Mouse (Mus musculus) adrenal gland, adult 2 months (tissue): ENCODE measurements around the gene Zfp784. TPM values are rescaled to one million over a fixed set of nuclear protein-coding genes. Genes with fewer than 3 reads are reported as not detected.
"Not testable (repeated sequence)": the region's sequence is repeated elsewhere in the genome, so short reads cannot be mapped to it uniquely, and the experiment has no call there.

Experiments used
- DNase-seq: peaks from one replicate; pipeline ENCODE4 v3.0.0; 2021
- long read RNA-seq: library from polyadenylated mRNA; stranded (forward); transcript quantifications from one replicate; pipeline ENCODE4 v2.0.0, GENCODE M21; 2021
- polyA plus RNA-seq: library from polyadenylated mRNA; depleted of rRNA; stranded (reverse); fragments of >200 nt; gene quantifications from 2 replicates; pipeline ENCODE4 v1.2.3, GENCODE M21; 2012; rRNA removed
- total RNA-seq, 2 experiments: library from RNA; stranded (reverse); gene quantifications; 2 replicates each; pipeline ENCODE4 v1.2.3; 2021

Zfp784 gene
- total RNA-seq = 1 to 10 TPM; 4.4 to 5.1 TPM
- polyA plus RNA-seq = 7.2 and 8.2 TPM in 2 replicates
- long read RNA-seq, transcript Zfp784-201 (2 exons, 2,153 nt) = major isoform, 7 of 8 reads
- long read RNA-seq, partial matches to known transcripts = 1 of 8 reads
- long read RNA-seq, other reads (novel, unspliced or antisense) = 0 of 8 reads

DNA sequence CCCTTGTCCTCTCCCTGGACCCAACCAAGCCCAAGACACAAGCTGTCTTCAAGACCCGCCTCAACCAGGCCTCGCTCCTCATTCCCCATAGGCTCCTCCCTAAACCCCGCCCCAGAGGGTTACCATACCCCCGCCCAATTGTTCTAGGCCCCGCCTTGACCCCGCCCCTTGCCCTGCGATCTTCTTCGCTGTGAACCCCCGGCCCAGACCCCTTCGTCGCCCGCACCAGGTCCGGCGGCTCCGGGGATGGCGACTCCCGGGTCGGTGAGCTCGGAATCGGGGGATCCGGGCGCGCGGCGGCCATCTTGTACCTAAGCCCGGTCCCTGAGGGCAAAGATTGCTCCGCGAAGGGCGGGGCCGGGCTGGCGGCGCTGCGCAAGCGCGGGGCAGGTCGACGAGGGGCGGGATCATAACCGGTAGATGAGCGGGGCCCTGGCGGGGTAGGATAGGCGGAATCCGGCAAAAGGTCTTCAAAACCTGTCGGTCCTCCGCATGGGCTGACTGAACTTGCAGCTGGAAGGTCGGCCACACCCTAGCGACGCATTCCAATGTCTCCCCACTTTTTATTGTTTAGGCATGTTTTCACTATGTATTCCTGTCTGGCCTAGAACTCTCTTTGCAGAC is at the start of gene Zfp784:
TSS of gene Zfp784 (minus strand) at position 338 of the 624 bp plus-strand sequence.
- peak; percentile 96 for DNase-seq

DNA sequence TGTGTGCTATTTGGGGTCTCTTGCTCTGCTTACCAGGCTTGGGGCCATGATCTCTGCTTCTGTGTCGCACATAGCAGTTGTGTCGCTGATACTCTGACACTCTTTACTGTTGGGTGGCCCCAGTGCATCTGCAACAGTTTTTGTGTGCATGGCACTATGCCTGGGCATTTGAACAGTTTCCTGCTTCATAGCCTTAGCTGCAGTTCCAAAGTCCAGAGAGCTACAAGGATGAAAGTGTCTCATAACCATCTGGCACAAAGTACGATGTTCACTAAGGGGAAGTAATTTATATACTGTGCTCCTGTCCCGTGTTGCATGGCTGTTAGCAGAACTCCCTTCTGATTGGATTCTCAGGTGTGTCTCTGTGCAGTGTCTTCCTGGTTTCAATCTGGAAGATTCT is 49.6 kb upstream of the Zfp784 start:
- no peak for DNase-seq

DNA sequence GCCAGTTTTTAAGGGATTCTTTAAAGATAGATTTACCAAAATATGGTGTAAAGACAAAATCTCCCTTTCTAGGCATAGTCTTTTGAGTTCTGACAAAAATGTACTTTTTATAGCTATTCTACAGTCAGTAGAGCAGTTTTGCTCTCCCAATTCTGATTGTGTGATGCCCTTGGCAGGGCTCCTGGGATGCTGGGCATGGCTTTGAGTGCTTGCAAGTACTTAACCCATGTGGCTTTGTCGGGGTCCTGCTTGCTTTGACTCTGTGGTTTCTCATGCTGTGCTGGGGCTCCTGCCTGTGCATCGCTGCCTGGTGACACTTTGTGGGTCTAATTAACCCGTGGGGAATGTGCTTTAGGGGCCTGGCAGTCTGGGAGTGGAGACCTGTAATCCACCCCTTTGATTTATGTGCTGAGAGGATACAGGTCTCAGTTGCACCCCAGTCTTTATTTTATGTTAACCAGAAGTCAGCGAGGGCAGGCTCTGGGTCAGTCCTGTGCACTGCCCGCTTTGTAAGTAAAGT is 48.7 kb upstream of the Zfp784 start:
- no peak for DNase-seq

DNA sequence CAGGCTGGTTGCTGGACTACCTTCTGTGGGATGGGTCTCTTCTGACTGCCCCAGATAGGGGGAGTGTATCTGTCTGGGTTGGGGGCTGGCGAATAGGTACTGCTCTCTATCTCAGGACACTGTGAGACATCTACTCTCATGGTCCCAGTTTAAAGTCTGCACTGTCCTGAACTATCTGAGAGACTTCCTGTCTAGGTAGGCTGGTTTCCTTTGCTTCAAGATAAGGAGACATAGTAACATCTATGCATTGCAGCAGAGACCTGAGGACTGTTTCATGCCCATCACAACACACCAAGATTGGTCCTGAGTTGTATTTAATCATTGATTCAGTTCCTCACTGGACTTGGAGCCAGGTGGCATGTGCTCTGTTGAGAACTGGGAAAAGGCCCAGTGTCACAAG is 47.3 kb upstream of the Zfp784 start:
- DNase-seq = no peak

DNA sequence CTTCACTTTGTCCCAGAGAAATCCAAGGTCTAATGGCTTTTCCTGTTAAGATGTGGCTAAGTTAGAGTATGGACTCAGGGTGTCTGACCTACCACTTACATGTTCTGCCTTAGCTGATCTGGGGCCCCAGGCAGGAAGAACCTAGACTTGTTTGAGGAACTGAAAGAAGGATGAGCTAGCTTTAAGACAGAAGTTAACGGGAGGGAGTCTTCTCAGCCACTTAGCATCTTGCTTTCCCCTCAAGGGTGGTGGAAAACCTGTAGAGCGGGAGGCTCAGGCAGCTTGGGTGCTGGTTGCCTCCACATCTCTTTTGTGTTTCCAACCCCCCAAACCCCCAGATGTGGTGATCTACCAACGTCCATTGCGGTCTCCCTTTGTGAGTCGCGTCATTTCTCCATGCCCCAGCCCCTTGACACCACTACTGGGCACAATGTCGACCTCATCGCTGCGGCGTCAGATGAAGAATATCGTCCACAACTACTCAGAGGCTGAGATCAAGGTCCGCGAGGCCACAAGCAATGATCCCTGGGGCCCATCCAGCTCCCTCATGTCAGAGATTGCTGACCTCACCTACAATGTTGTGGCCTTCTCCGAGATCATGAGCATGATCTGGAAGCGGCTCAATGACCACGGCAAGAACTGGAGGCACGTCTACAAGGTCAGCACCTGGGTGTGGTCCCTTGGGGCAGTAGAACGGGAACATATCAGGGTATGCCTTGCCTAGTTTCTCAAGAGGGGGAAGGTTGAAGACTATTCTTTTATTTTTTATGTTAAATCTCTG is 45.3 kb upstream of the Zfp784 start:
- DNase-seq = no peak

DNA sequence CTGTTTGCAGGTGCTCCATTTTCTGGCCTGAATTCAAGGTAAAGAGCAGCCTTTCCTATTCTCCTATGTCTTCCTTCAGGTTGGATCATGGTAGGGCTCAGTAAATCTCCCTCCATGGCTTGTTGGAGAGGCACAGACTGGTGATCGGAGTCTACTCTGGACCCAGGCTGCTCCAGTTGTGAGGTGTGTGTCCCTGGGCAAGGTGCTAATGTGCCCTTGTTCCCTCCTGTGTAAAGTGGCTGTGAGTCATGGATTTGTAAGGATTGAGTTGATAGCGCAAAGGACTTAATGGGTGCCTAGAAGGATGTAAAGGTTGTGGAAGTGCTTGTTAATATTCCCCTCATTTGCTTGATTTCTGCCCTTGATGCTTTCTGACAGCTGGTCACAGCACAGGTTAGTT is 43.7 kb upstream of the Zfp784 start:
- no peak for DNase-seq

DNA sequence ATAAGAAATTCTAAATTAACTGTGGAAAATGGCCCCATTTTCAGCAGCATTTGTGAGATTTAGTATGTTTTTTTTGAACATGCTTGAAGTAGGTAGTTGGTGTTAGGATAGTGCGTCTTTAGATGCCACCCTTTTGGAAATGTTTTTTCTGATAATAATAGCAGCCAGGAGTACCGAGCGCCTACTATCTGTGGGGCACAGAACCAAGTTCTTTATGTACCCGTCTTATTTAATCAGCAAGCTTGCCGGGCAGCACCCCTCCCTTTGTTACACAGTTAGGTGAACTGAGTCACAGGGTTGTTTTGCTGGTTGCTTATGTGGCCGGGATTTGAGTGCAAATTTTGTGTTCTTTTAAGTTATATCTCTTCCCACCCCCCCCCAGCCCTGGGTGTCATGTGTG is 43.0 kb upstream of the Zfp784 start:
- no peak for DNase-seq

DNA sequence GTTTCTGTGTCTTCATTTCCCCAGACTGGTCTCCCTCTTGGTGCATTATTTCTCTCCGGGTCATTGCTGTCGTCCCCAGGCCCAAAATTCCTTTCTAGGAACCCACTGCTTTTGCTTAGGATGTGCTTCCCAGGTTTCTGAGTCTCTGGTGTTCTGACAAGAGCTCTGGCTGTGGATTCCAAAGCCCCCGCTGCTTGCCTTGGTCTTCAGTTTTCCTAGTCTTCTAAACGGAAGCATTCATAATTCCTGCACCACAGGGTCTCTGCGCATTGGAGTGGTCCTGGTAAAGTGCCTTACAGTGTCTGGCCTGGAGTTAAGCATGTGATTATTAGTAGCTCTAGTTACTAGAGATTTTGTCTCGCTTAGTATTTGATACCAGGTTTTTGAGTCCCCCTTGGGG is 42.6 kb upstream of the Zfp784 start:
- DNase-seq = no peak

DNA sequence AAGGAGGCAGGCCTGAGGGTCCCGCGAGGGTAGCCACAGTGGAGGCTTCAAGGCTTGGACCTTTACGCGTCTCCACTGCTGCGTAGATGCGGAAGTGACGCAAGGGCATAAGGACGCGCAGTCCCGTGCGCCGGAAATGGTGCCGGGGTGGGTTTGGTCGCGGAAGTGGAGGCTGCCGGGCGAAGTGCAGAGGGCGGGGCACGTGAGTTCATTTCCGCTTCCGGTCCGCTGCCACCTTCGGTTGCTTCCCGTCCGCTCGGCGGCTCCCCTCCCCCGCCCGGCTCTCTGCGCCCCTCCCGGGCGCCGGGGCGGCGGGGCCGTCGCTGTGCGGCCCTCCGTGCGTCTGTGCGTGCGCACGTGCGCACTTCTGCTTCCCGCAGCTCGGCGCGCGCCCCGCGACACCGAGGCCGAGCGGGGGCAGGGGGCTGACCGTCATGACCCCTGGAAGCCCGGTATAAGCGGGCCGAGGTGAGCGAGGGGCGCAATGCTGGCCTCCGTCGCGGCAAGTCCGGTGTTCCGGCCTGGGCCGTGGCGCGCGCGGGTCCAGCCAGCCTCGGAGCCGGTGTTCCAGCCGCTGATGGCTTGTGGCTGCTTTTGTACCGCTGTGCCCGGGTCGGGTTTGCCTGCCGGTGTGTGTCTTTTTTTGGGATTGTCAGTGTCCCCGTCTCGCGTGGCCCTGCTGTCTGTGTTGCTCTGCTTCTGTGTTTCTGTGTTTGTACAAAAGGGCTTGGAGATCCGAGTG is 41.9 kb upstream of the Zfp784 start, which contains the start of gene Epn1:
TSS of gene Epn1 (plus strand) at position 226 of the 742 bp plus-strand sequence.
- peak; percentile 97 for DNase-seq

DNA sequence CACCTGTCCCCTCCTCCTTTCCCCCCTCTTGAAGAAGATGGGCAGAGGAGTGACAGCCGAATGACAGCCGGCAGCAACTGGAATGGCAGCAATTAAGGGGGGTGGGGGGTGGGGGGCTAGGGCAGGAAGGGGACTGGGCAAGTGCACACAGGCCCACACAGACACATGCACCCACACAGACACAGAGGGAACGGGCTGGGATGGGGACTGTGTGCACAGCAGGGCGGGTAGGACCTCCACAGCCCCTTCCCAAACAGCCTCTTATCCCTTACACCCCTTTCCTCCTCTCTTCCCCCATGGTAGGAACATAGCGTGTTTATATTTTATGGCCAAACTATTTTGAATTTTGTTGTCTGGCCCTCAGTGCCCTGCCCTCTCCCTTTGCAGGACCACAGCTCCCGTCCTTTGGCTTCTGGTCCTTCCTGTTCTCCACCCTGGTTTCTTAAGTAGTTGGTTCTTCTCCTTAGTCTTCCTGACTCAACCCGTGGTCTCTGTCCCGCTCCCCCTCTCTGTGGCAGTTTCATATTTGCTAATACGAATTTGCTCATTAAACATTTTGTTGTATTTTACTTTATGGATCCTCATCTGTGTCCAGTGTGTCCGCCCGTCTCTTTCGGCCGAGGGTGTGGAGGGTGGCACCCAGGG is 41.2 kb upstream of the Zfp784 start:
- not testable (repeated sequence) for DNase-seq

DNA sequence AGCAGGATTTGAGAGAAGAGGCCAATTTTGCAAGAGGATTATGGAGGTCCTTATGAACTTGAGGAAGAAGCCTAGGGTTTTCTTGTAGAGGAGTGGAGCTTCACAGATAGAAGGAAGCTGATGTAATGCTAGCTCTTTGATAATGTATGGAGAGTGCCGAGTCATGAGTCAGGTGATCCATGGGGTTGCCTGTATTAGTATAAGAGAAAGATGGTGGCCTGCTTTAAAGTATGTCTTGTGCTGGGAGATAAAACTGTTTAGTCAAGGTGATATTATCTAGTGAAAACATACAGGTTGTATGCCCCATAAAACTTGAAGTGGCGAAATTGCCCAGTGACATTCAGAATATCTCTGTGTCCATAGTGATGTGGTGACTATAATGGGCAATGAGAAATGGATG is 38.7 kb upstream of the Zfp784 start:
- DNase-seq = no peak

DNA sequence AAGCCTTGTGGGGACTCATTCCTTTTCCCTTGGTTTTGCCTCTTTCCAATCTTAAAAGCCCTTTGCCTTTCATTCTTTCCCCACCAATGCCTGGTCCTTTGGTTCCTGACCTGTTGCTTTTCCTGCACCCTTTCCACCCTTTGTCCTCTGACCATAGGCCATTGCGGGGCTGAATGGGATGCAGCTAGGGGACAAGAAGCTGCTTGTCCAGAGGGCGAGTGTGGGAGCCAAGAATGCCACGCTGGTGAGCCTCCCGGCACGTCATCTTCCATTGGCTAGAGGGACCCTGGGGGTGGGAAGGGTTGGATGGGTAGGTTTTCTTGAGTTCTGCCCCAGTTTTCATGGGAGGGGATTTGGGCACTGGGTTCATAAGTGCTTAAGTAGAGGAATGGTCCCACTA is 36.7 kb upstream of the Zfp784 start:
- DNase-seq = no peak

DNA sequence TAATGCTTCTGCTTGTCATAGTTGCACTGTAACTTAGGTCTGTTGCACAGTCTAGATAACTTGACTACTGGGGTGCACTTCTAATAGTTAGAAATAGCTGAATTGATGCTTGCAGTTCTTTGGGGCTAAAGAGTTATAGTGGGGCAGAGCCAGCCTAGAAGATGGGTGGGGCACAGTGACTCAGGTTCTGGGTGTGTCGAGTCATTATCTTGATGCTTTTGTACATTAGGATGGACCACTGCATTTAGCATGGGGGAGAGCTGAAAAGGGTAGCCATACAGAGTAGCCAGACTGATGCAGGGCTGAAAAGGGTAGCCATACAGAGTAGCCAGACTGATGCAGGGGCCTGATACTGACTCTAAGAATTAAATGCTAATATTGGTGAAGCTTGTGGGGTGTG is 35.3 kb upstream of the Zfp784 start:
- no peak for DNase-seq

DNA sequence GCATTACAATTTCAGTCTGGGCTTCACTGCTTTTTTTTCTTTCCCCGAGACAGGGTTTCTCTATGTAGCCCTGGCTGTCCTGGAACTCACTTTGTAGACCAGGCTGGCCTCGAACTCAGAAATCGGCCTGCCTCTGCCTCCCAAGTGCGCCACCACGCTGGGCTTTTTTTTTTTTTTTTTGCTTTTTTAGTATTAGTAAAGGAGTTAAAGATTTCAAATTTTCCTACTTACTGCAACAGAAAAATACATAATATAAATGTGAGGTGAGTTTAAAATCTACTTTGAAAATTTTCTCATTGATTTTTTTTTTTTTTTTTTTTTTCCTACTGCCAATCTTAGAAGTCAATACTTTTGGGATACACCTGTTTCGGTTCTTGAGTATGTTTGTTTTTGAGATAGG is 26.6 kb upstream of the Zfp784 start:
- no peak for DNase-seq

DNA sequence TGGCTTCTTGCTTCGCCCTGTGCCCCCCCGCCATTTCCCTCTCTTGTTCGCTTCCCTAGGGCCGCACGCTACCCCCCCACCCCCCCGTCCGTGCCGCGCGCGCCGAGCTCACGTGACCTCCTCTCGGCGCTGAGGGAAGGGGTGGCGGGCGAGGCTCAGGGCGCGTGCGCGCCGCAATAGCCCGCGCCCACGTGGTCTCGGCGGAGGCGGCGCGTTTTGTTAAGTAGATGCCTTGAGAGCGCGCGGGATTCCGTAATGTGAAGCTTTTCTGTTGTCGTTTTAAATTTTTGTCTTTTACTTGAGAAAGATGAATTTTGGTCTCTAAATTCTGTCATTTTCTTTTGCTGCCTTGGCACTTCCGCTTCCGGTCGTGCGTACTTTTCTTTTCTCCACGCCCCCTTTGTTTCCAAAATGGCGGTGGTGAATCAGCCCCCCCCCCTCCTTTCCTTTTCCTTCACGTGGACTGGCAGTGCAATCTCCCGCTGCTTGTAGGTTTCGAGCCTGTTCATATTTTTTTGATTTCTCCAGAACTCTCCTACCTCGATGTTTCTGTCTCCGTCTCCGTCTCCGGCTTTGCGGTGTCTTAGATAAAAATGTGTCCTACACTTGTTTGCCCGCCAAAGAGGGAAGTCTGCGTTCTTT is 24.2 kb upstream of the Zfp784 start:
- no peak for DNase-seq

DNA sequence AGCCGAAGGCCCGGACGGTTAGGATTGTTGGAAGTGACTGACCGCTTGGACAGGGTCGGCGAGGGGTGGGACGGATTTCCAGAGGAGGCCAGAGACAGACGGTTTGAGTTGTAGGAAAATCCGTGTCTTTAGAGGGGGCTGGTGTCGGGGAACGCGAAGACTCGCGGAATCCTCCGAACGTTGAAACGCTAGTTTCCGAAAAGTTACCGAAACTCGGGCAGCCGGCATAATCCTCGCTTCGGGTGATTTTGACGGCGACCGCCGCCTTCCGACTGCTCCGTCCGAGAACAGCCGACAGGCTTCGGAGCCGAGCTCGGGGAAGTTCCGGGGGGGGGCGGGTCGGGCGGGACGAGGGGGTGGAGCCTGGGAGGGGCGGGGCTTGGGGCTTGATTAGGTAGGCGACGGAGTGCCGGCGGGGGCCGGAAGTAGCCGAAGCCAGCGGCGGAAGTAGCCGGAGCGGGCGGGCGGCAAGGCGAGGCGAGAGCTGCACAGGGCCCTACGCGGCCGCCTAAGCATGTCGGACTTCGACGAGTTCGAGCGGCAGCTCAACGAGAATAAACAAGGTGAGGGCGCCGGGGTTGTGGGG is 23.6 kb upstream of the Zfp784 start, which contains the start of gene U2af2:
TSS of gene U2af2 (plus strand) at position 370 of the 586 bp plus-strand sequence.
- peak; percentile 96 for DNase-seq

DNA sequence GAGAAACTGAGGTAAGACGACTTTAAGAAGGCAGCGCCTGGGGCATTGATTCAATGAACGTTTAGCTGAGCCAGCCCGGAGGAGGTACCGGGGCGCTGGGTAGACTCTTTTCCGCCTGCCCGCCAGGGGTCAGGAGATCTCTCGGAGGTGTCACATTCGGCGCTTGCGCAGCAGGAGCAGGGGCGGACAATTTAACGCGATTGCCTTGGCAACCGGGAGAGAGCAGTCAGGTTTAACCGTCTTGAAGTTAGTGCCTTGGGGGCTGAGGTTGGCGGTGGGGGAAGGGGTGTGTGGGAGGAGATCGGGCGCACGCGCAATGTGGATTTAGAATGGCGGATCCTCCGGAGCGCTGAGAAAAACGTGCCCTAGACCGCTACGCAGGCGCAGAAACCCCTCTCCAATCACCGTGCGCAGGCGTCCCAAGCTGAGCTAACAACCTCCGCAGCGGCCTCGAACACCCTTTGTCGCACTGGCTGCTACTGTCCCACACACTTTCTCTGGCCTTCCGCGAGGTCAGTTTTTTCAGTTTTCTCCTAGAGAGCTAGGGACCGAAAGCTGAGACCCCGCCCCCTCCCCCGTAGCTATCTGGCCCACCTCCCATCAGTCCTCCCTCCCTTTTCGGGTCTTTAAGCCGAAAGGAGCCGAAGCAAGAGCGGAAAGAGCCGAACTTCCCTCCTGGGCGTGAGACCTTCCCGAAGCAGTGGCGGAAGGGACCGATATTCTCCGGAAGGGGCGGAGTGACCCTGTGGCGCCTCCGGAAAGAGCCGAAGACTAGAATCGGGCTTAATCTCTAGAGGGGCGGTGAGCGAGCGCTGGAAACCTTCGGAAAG is 22.9 kb upstream of the Zfp784 start:
- peak; percentile 97 for DNase-seq

DNA sequence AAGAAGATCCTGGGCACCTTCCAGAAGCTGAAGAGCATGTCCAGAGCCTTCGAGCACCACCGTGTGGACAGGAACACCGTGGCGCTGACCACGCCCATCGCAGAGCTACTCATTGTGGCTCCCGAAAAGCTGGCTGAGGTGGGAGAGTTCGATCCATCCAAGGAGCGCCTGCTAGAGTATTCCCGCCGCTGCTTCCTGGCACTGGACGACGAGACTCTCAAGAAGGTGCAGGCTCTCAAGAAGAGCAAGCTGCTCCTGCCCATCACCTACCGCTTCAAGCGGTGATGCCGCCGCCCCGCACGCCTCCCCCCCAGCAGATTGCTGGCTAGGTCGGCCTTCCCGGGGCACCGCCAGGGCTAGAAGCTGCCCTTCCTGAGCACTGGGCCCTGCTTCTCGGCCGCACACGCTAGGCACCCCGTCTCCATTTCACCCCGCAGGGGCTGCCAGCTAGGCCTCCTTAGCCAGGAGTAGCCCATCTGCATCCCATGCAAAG is 22.0 kb upstream of the Zfp784 start:
- peak; percentile 85 for DNase-seq

DNA sequence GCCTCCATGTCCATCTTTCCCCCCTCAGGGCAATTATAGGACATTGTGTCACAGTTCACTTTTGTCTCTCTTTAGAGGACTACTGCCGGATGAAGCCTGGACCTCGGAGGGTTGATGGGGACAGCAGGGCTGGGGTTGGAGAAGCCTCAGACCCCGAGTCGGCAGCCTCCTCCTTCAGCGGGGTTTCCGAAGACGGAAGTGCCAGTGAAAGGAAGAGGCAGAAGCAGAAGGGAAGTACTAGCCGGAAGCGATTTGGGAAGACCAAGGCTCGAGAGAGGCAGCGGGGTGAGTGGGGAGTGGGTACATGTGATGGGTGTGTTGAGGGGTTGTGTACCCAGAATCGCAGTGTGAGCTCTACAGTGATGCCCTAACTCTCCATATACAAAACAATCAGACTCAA is 21.2 kb upstream of the Zfp784 start:
- DNase-seq = no peak

DNA sequence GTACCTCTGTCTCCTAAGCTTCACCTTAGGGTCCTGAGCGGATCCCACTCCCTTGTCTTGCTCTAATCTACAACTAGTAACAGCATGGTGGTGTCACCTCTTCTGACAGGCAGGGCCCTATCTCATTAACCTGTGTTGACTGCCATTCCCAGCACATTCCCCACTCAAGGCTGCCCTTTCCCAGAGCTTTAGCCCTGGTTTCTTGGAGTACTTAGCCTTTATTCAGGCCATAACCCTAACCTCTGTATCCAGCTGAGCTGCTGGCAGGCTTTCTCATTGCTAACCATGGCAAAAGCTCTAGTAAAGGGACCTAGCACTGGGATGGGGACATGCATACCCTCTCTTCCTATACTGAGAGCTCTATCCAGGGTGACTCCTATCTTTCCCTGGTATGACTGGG is 20.4 kb upstream of the Zfp784 start:
- no peak for DNase-seq
